Mouse (Mus musculus): Measurements from ENCODE around the gene Acap1.

- TF ChIP-seq GATA1 (IDR thresholded peaks at IDR 0.05; ENCODE audit: borderline replicate concordance, low read length) (no peak), FLI1 (IDR thresholded peaks at IDR 0.05; ENCODE audit: low read length) (no peak)
Measured at GRCm38 (mm10) chr11:69886907-69887635, 8.3 kb downstream of the Acap1 start.
